Mouse (Mus musculus) liver, postnatal 0 days (tissue): ENCODE data around the gene Heatr9. TPM values are rescaled to one million over a fixed set of nuclear protein-coding genes. Genes with fewer than 3 reads are reported as not detected.

ENCODE experiments used
- ATAC-seq: fragments of 200-750 bp; cut with Nextera tagmentation; 2 replicates; pipeline ENCODE4 v1.8.0; 2017; ENCODE audit warnings: mild to moderate bottlenecking, moderate library complexity
- DNase-seq: peaks from one replicate; pipeline ENCODE4 v3.0.0-alpha.2; 2016
- H3K27ac ChIP-seq: fragments of 300-500 bp; sonication (generic); 2 replicates; pipeline ENCODE4 v1.5.1; 2014; ENCODE audit warnings: antibody characterized with exemption, moderate library complexity, mild to moderate bottlenecking, low read depth
- H3K27me3 ChIP-seq: fragments of 300-500 bp; sonication (generic); 2 replicates; pipeline ENCODE4 v1.6.1; 2014; ENCODE audit warnings: low read length, control low read depth, mixed read lengths; ENCODE audit not compliant: insufficient read depth
- H3K36me3 ChIP-seq: fragments of 300-500 bp; sonication (generic); replicated peaks from 2 replicates; pipeline ENCODE4 v1.6.1; 2014; ENCODE audit warnings: mild to moderate bottlenecking, control low read depth, low read length, moderate library complexity, mixed read lengths; ENCODE audit not compliant: insufficient read depth
- H3K4me1 ChIP-seq: fragments of 300-500 bp; sonication (generic); 2 replicates; pipeline ENCODE4 v1.6.1; 2014; ENCODE audit warnings: antibody characterized with exemption, mild to moderate bottlenecking, control low read depth; ENCODE audit not compliant: insufficient read depth
- H3K4me2 ChIP-seq: fragments of 300-500 bp; sonication (generic); 2 replicates; pipeline ENCODE4 v1.6.1; 2014; ENCODE audit warnings: low read depth, mild to moderate bottlenecking, low read length, moderate library complexity, mixed read lengths
- H3K4me3 ChIP-seq: fragments of 300-500 bp; sonication (generic); 2 replicates; pipeline ENCODE4 v1.5.1; 2014; ENCODE audit warnings: low read depth, low read length
- H3K9ac ChIP-seq: fragments of 300-500 bp; sonication (generic); replicated peaks from 2 replicates; pipeline ENCODE4 v1.6.1; 2014; ENCODE audit warnings: mild to moderate bottlenecking, moderate library complexity
- H3K9me3 ChIP-seq: fragments of 300-500 bp; sonication (generic); 2 replicates; pipeline ENCODE4 v1.6.1; 2016; ENCODE audit warnings: mild to moderate bottlenecking, control low read depth, low read length, mixed read lengths
- CTCF ChIP-seq: sonication (generic); IDR thresholded peaks from 2 replicates; pipeline ENCODE4 v1.5.1; 2016; ENCODE audit warnings: antibody characterized with exemption, low read depth
- EP300 ChIP-seq: IDR thresholded peaks from 2 replicates; pipeline ENCODE4 v1.6.1; 2016; ENCODE audit warnings: antibody characterized with exemption, low read depth, mild to moderate bottlenecking
- WGBS: fragments of 180-500 bp; shearing (Covaris S2); extraction: QIAGEN DNeasy Blood & Tissue Kit; methylation state at CpG from one replicate; pipeline ENCODE4 v1.1.7; 2014; ENCODE audit not compliant: insufficient replicate concordance; 5-methylcytosine and 5-hydroxymethylcytosine counted together
- polyA plus RNA-seq: library from polyadenylated mRNA; unstranded; fragments of >200 nt; fragmentation: Nextera tagmentation; extraction: Ambion mirVana; gene quantifications from 2 replicates; pipeline ENCODE4 v1.2.1, GENCODE M21; 2015

Gene Heatr9
- polyA plus RNA-seq, 1 experiment from 2014 or later, result not detected

DNA sequence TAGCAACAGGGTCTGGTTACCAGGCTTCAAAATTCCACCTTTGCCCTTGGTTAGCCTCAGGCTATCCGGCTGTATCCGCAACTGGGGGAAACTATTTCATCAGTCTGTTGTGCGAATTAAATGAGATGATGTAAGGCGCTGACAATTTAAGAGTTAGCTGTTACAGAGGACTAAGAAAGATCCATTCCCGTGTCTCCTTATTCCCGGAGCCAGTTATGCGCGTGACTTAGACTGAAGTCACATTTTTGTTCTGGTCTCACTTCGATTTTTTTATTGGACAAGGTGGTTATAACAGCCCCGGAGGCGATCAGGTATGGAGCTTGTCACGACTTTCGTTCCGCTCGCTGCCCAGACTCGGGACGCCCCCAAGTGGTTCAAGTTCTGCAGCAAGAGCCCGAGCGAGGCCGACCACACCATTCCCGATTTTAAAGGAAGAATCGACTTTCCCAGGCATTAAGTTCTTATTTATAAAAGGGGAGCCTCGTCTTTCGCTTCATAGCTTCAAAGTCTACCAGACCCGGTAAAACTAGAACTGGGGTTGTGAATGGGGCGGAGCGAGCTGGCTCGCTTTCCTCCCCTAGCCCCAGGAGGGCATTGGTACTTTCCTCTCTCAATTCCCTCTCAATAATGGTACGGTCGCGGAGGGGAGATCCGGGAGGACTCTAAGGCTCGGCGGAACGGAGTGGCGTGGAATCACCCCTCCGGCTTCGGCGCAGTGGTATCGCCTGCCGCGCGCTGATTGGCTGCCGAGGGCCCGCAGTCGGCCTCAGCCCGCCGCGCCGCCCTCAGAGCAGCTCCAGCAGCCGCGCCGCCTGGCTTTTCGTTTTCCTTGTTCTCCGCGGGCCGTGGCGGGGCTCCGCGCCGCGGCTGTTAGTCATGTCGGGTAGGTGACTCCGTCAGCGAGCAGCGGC, 49.4 kb downstream of the Heatr9 start, which contains the start of gene Taf15:
Taf15 (plus strand) TSS at position 763 of the 911 bp plus-strand sequence.
- DNase-seq (peak; percentile 99), ATAC-seq (peak; percentile 93)
- Histone ChIP-seq H3K27me3 (no peaks in the 10 kb centered on the region), H3K4me3 (peak within 1 kb of the TSS; percentile 92), H3K4me1 (peaks cover 16% of the 10 kb centered on the region), H3K27ac (peak within 1 kb of the TSS; percentile 96), H3K4me2 (peak within 1 kb of the TSS; percentile 82), H3K9me3 (no peaks in the 10 kb centered on the region), H3K36me3 (peaks cover 5% of the 10 kb centered on the region; the same call in 1 of the 2 replicates), H3K9ac (peak within 1 kb of the TSS; percentile 92)
- 3% methylated on average over 59 of the region's 66 CpGs for WGBS
- TF ChIP-seq EP300 (peak; percentile 78), CTCF (peak; percentile 79)

DNA sequence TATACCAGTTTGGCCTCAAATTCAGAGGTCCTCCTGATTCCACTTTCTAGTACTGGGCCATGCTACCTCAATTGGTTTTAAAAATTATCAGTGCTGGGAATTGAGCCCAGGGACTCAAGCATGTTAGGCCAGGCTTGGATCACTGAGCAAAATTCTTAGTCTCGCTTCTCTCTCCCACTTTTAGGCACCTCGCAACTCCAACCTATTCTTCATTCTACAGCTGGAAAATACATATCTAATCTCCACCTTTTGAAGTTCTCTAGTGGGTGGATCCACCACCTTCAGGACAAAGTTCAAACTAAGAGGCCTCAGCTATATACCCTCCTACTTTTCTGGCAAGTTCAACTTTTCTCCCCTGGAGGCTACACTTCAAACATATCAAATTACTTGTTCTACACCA, 50.2 kb downstream of the Heatr9 start:
- no peak for DNase-seq
- Histone ChIP-seq H3K4me3 (peak overlapping the region; percentile 92; the same call in 1 of the 2 replicates), H3K9me3 (no peaks in the 10 kb centered on the region), H3K27me3 (no peaks in the 10 kb centered on the region), H3K9ac (peak overlapping the region; percentile 92; the same call in 1 of the 2 replicates), H3K36me3 (0 out of 2 replicates have a peak, but pooled peaks cover under 1% of the 10 kb centered on the region), H3K27ac (peak overlapping the region; percentile 96), H3K4me2 (peak overlapping the region; percentile 81), H3K4me1 (peaks cover 20% of the 10 kb centered on the region)
- TF ChIP-seq CTCF (no peak), EP300 (no peak)
- ATAC-seq, result no peak
- WGBS, result 84% methylated on average over 2 of the region's 2 CpGs

DNA sequence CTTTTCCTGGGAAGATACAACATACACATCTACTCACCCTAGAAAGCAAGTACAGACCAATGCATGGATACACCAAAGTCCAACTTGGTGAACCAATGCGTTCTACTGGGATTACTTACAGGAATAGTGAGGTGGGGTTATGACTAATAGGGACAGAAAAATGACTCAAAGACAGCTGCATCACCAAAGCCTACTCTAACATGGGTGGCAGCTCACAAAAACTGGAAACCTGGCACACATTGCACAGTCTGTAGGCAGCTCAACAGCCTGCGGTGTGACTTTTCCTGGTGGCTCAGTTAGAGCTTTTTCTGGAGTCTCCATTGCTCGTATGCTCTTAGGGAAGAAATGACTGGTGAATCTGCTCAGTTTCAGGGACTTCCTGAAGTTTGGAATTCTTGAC, 53.2 kb downstream of the Heatr9 start:
- Histone ChIP-seq H3K27ac (no peak overlapping the region), H3K9me3 (no peaks in the 10 kb centered on the region), H3K4me3 (no peak overlapping the region), H3K27me3 (peaks cover 6% of the 10 kb centered on the region; the same call in 1 of the 2 replicates), H3K9ac (no peak overlapping the region), H3K4me1 (peaks cover 11% of the 10 kb centered on the region), H3K4me2 (no peak overlapping the region), H3K36me3 (no peaks in the 10 kb centered on the region)
- no peak for TF ChIP-seq EP300
- no peak for TF ChIP-seq CTCF
- no peak for ATAC-seq
- 91% methylated on average over 3 of the region's 3 CpGs for WGBS
- DNase-seq, result no peak

DNA sequence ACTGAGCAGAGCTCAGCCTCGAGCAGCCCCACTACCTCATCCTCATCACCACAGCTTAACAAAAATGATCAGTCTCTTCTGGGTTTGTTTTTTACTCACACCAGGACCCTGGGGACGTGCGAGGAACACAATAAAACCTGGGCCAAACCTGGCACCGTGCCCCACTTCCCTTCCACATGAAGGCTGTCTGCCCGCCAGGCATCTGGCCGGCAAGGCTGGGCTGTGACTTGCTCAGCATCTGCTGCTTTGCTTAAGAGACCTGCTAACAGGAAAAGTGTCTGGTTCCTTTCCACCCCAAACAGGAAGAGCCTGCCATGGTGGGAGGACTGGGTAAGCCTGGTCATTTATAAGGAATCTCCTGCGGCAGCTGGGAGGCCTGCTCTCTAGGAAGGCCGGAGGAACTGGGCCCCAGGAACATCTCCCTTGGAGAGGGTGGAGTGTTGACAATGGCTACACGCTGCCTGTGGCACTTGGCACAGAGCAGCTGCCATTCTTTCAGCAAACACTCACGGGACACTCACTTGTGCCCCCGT, 54.8 kb downstream of the Heatr9 start:
- ATAC-seq, result no peak
- peaks cover 20% of the 10 kb centered on the region for H3K27me3 ChIP-seq

DNA sequence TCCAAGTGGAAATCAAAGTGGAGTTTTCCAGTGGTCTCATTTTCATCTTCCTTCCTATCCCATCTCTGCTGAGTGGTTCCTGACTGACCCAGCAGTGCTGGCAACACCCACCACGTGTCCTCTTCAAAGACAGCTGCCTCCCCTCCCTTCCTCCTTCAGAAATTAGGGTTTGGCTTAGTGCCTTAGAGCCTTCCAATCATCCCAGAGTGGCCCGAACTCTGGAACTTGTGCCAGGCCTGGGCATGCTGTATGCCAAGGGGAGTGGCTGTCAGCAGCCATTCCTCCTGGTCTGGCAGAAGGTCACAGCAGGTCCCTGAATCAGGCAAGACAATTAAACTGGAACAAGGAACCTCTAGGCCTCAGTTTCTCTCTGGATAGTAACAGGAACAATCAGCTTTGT, 56.0 kb downstream of the Heatr9 start:
- peaks cover 24% of the 10 kb centered on the region for H3K27me3 ChIP-seq
- DNase-seq, result no peak
- H3K27ac ChIP-seq, result no peak overlapping the region
- 50% methylated on average over 2 of the region's 2 CpGs for WGBS
- H3K4me3 ChIP-seq, result no peak overlapping the region
- TF ChIP-seq CTCF (no peak), EP300 (no peak)
- H3K9ac ChIP-seq, result no peak overlapping the region
- peaks cover 7% of the 10 kb centered on the region for H3K4me1 ChIP-seq
- H3K9me3 ChIP-seq, result no peaks in the 10 kb centered on the region
- no peak overlapping the region for H3K4me2 ChIP-seq
- H3K36me3 ChIP-seq, result no peaks in the 10 kb centered on the region
- ATAC-seq, result no peak

More for the DNA sequence above, 54.8 kb downstream of the Heatr9 start:
- no peak for TF ChIP-seq CTCF
- no peak for TF ChIP-seq EP300
- Histone ChIP-seq H3K4me3 (no peak overlapping the region), H3K36me3 (no peaks in the 10 kb centered on the region), H3K9me3 (no peaks in the 10 kb centered on the region), H3K27ac (no peak overlapping the region), H3K4me2 (no peak overlapping the region), H3K4me1 (peaks cover 10% of the 10 kb centered on the region), H3K9ac (no peak overlapping the region)
- 39% methylated on average over 11 of the region's 11 CpGs for WGBS
- no peak for DNase-seq

DNA sequence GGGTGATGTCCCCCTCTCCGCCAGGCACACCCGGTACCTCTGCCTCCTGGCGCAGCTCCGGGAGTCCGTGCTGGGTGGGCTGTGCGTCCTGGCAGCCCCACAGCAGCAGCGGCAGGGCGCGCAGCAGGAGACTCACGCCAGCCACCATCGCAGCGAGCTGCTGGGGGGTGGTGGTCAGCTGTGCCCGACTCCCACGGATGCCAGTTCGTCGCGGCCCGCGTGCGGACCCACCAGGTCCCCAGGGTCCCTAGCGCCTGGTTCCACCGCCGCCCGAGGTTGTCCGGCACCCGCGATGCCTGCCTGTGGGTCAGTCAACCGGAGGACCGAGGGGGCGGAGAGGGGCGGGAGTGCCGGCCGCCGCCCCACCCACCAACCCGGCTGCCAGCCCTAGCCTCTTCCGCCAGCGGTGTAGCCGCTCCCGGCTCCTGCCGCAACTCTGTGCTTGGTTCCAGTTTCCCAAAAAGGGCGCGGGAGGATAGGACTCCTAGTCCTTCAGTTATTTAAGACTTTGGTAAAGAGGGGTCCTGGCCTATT, 59.2 kb downstream of the Heatr9 start, which contains the start of gene Mmp28:
Mmp28 (minus strand) TSS at position 361 of the 534 bp plus-strand sequence.
- peak within 1 kb of the TSS; percentile 65 for H3K4me3 ChIP-seq
- peaks cover 9% of the 10 kb centered on the region for H3K4me1 ChIP-seq
- peak; percentile 80 for ATAC-seq
- WGBS, result under 1% methylated on average over 33 of the region's 42 CpGs
- peak within 1 kb of the TSS; percentile 96 for H3K4me2 ChIP-seq
- peak; percentile 69 for DNase-seq
- H3K27me3 ChIP-seq, result peaks cover 27% of the 10 kb centered on the region
- no peak within 1 kb of the TSS for H3K27ac ChIP-seq
- no peaks in the 10 kb centered on the region for H3K36me3 ChIP-seq
- TF ChIP-seq CTCF, result no peak
- no peak for TF ChIP-seq EP300
- H3K9me3 ChIP-seq, result no peaks in the 10 kb centered on the region
- peak within 1 kb of the TSS; percentile 69 for H3K9ac ChIP-seq

Other genes with a start within 250 kb of the Heatr9 start
- gene Slfn14, start 235.4 kb downstream of the Heatr9 start, polyA plus RNA-seq, result 14.3 and 14.8 TPM in 2 replicates
- 7.6 and 8.3 TPM in 2 replicates for gene Ap2b1, start 223.2 kb downstream of the Heatr9 start, polyA plus RNA-seq
- gene Pex12, start 219.6 kb downstream of the Heatr9 start, polyA plus RNA-seq, result 6.8 and 7.1 TPM in 2 replicates
- 0.05 TPM in 1 of 2 replicates, not detected in the other for gene Rasl10b, start 113.0 kb downstream of the Heatr9 start, polyA plus RNA-seq
- gene Gas2l2, start 92.7 kb downstream of the Heatr9 start, polyA plus RNA-seq, result not detected in 2 replicates
- 2.6 and 3.1 TPM in 2 replicates for gene 1700020L24Rik, start 84.5 kb downstream of the Heatr9 start, polyA plus RNA-seq
- gene Mmp28, start 59.1 kb downstream of the Heatr9 start, polyA plus RNA-seq, result 0.20 and 0.43 TPM in 2 replicates
- gene Taf15, start 49.1 kb downstream of the Heatr9 start, polyA plus RNA-seq, result 2.8 and 3.4 TPM in 2 replicates
- gene Ccl5, start 8.3 kb upstream of the Heatr9 start, polyA plus RNA-seq, result 8.6 and 12.7 TPM in 2 replicates
- 92.6 and 107 TPM in 2 replicates for gene Ccl9, start 56.5 kb upstream of the Heatr9 start, polyA plus RNA-seq
- gene Ccl6, start 70.9 kb upstream of the Heatr9 start, polyA plus RNA-seq, result 46.9 and 55.2 TPM in 2 replicates
- gene Rpl9-ps1, start 123.4 kb upstream of the Heatr9 start, polyA plus RNA-seq, result not detected in 2 replicates
- 1.3 TPM in 2 replicates for gene Ccl3, start 127.2 kb upstream of the Heatr9 start, polyA plus RNA-seq
- gene Ccl4, start 140.4 kb upstream of the Heatr9 start, polyA plus RNA-seq, result 1.6 and 1.8 TPM in 2 replicates
- gene Wfdc17, start 181.8 kb upstream of the Heatr9 start, polyA plus RNA-seq, result 42.1 and 42.6 TPM in 2 replicates
- gene Wfdc18, start 186.8 kb upstream of the Heatr9 start, polyA plus RNA-seq, result 0.38 and 0.76 TPM in 2 replicates
- 108 and 117 TPM in 2 replicates for gene Wfdc21, start 224.8 kb upstream of the Heatr9 start, polyA plus RNA-seq
- 5.6 and 6.0 TPM in 2 replicates for gene Heatr6, start 231.5 kb upstream of the Heatr9 start, polyA plus RNA-seq